Mouse (Mus musculus) urinary bladder, postnatal 14 days (tissue): ENCODE data around the gene Fuk.
"Not testable (repeated sequence)": the region's sequence is repeated elsewhere in the genome, so short reads cannot be mapped to it uniquely, and the experiment has no call there.

Experiments
- DNase-seq: peaks from one replicate; pipeline ENCODE4 v3.0.0; 2021; ENCODE audit warnings: low spot score

Fuk gene

DNA sequence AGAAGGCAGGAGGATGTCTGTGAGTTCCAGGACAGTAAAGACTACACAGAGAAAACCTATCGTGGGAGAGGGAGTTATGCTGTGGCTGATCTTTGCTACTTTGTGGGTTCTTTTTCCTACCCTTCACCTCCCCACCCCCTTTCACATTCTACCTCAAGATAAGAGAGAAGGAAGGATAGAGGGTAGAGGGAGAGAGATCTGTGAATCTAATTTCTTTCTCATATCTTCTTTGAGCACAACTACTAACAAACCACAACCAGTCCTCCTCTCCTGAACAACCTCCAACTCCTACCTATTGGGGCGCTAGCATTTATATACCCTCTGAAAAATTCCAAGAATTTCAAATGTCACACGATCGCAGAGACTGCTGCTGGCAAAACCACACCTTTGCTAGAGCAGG is 24.4 kb downstream of the Fuk start:
- no peak for DNase-seq

DNA sequence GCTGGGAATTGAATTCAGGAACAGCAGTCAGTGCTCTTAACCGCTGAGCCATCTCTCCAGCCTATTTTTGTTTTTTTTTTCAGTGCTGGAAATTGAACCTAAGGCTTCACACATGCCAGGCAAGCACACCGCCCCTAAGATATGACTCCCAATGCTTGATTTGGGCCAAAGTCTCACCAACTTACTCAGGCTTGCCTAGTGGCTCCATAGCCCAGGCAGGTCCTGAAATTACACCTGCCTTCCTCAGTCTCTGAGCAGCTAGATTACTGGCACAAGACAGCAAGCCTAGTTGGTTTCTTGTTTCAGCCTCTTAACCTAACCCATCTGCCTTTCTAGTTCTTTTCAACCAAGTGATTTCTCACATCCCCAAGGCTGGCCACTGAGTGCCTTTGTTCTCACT is 31.8 kb downstream of the Fuk start:
- no peak for DNase-seq

DNA sequence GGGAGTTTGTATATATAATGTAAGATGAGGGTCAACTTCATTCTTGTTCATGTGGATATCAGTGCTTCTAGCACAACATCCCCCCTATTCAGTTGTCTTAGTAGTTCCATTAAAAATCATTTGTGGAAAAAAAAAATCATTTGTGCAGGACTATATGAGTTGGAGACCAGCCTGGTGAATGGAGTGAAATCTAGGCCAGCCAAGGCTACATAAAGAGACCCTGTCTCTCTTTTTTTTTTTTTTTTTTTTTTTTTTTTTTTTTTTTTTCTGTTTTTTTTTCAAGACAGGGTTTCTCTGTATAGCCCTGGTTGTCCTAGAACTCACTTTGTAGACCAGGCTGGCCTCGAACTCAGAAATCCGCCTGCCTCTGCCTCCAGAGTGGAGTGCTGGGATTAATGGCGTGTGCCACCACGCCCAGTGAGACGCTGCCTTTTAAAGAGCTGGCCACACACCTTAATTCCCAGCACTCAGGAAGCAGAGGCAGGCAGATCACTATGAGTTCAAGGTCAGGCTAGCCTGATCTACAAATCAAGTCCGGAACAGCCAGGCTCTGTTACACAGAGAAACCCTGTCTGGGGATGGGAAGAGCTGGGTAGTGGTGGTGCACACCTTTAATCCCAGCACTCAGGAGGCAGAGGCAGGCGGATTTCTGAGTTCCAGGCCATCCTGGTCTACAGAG is 40.8 kb downstream of the Fuk start:
- DNase-seq, result not testable (repeated sequence)

DNA sequence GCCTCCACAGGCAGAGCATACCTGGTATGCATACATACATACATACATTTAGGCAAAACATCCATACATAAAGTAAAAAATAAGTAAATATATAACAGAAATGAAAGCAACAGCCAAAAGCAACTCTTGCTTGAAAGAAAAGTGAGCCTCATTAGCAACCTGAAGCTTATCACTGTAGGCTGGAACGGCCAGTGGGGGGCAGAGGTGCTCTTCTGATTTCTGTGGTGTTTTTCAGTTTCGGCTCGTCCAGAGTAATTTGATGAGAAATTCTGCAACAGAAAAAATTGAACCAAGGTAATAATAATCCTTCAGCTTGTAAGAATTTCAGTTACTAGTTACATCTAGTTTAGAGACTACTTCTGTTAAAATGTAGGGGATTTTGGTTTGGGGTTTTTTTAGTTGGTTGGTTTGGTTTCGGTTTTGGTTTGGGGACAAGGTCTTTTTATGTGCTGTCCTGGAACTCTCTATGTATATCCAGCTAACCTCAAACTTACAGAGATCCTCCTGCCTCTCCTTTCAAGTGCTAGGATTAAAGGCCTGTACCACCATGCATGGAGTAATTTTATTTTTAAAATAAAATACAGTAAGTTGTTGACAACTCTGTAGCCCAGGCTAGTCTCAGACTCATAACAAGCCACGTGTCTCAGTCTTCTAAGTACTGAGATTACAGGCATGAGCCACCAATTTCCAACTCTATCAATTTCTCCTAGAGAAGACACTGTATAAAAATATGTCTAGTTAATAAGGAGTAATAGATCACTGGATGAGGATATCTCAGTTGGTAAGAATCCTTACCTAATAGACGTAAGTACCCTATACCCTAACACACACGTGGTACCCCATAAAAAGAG is 42.4 kb downstream of the Fuk start:
- DNase-seq, result no peak

DNA sequence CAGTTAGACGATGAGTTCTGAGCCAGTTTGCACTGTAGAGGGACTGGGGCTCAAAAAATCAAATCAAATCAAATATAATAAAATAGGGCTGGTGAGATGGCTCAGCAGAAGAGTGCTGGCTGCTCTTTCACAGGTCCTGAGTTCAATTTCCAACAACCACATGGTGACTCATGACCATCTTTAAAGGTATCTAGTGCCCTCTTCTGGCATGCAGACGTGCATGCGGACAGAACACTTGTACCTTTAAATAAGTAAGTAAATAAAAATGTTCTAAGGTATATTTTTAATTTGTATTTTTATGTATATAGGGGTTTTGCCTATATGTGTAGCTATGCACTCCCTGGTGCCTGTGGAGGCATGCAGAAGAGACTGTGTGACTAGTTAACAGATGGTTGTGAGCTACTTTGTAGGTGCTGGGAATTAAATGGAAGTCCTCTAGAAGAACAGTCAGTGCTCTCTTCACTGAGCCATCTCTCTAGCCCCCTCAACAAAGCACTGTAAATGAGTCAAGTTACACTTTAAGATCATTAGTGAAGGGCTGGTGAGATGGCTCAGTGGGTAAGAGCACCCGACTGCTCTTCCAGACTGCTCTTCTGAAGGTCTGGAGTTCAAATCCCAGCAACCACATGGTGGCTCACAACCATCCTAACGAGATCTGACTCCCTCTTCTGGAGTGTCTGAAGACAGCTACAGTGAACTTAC is 45.4 kb downstream of the Fuk start:
- DNase-seq, result no peak

DNA sequence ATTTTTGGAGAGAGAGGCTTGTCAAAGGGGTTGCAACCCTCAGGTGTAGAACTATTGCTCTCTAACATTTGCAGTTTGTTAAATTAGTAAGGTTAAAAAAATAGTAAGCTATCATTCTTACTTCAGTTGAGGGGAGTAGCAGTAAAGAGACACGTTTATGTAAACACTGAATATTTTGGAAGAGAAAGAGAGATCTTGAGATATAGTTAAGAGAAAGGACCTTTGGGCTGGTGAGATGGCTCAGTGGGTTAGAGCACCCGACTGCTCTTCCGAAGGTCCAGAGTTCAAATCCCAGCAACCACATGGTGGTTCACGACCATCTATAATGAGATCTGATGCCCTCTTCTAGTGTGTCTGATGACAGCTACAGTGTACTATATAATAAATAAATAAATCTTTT is 46.2 kb downstream of the Fuk start:
- not testable (repeated sequence) for DNase-seq

DNA sequence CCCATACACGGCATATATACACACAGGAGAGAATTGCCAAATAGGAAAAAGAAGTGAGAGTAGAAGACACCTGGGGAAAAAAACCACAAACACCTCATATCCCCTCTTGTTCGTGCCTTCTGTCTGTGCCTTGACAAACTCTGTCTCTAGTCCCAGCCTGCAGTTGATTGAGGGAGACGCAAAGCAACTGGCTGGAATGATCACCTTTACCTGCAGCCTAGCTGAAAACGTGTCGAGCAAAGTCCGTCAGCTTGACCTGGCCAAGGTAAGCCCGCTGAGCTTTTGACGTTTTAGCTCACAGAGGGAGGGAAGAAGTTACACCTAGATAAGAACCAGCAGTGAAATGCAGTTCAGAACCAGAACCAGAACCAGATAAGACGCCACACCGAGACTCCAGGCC is 51.1 kb downstream of the Fuk start:
- no peak for DNase-seq

DNA sequence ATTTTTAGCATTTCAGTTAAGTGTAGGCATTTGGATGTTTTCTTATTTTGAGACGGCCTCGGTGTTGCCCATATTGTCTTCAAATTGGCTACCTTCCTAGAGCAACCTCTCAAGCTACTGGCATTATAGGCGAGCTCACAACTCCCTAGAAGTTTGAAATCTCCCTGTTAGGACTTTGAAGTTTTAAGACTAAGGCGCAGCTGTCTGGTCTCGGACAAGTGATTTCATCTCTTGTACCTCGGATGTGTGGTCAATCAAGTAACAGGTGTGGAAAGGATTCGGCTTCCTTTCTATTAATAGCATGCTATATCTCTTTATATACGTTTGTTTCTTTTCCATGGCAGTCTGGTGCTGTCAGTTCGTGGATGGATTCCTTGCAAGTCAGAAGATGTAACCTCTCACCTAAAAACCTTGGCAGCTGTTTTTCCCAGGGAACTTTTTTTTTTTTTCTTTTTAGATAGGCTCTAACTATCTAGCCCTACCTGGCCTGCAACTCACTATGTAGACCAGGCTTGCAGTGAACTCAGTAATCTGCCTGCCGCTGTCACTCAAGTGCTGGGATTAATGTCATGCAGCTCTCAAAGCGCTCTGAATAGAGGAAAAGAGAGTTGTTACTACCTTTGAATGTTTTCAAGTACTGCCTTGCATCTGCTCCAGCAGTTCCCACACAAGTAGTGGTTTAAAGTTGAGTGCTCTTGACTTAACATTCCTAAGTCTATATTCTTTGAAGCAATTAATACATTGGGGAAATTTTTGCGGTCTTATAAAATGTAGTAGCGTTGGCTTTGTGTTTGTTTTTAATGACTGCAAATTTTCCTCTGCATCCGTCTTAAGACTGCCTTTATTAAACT is 54.4 kb downstream of the Fuk start:
- DNase-seq, result no peak

DNA sequence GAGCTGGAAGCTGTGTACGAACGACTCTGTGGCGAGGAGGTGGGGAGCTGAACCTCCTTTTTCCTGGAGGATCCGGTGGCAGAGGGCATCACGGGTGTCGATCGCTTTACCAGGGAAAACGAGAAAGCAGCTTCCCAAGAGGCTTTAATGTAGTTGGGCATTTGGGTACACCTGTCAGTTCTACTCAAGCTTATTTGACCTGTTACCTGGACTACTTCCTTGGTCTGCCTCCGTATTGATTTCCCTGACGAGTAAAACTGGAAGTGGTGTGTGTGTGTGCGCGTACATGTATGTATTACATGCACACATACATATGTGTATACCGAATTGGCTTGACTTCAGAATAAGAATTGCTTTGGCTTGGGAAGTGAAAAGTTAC is 55.1 kb downstream of the Fuk start:
- no peak for DNase-seq

DNA sequence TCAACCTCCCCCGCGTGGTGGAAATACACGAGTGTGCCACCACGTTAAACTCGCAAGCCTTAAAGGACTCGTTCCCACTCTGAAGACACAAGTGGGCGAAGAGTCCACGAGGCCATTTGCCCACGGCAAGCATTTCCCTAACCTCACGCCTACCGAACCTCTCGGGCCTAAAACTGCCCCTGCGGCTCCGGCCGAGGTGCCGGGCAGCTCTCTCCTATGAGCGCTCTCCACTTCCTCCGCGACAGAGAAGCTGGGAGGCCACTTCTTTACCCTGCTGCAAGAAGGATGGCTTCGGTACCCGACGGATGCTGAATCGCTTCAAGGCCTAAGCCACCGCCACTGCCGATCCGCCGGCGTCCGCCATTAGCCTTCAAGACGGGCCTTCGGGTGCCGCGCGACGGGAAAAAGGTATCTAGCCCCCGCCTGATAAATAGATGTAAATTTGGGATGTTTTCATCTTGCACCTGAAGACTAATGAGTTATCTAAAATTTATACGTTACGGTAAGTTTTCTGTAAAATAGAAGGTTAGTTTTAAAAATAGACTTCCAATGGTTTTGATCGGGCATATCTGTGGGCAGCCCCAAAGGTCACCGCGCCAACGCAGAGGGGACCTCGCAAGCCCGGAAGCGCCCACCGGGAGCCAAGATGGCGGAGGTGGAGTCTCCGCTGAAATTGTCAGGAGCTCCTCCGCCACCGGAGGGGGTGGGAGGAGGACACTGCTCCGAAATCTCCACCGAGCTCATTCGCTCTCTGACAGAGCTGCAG is 55.7 kb downstream of the Fuk start, which contains the start of the genes Cog4 and Sf3b3:
Gene Cog4, plus strand, starts transcription at position 196 of the 766 bp plus-strand sequence.
Gene Sf3b3, minus strand, starts transcription at position 383 of the 766 bp plus-strand sequence.
- DNase-seq, result peak; percentile 83

DNA sequence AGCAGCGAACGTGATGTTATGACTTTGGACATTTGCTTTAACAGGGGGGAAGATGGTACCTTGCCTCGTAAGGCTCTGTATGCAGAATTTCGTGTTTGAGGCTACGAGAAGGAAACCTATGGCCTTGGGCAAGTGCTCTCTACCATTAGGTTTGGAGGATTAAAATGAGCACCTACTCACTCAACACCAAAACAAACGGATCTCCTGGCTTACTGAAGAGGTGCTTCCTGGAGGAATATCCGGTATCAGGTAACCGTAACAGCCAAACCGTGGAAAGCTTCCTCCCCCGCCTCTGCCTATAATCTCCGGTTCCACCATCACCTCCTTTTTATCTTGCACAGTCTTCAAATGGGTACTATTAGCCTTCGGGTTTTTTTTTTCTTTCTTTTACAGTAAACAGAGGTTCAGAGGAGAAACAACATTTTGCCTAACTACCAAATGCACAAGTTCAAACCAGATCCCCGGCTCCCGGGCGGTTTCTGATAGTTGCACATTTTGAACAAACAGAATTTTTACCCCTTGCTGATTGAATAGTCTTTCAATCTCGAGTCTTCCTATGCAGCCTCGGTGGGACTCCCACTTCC is 56.4 kb downstream of the Fuk start:
- no peak for DNase-seq

DNA sequence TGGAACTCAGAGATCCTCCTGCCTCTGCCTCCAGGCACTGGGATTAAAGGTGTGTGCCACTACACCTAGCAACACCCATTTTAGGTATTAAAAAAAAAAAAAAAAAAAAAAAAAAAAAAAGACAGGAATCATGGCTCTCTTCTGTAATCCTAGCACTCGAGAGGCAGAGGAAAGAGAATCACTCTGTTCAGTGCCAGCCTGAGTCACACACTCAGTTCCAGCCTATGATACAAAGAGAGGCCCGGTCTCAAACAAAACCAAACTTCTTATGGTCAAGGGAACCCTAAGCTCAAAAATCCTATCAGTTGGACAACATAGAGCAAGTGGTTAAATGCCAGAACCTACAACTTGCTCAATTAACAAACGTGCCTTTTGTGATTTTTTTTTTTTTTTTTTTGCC is 57.3 kb downstream of the Fuk start:
- no peak for DNase-seq

DNA sequence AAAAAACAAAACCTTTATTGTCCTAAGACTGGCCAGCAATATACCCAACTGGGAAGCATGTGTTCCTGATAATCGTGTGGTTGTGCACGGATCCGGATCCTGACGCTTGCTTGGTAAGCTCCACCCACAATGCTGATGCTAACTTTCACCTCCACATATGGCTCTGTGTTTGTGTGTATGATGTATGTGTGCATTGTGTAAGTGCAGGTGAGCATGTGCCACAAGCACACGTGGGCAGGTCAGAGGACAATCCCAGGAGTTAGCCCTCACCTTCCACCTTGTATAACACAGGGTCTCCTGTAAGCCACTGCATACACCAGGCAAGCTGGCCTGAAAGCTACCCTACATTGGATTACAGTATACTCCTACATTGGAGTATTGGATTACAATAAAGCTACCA is 59.1 kb downstream of the Fuk start:
- DNase-seq, result no peak

DNA sequence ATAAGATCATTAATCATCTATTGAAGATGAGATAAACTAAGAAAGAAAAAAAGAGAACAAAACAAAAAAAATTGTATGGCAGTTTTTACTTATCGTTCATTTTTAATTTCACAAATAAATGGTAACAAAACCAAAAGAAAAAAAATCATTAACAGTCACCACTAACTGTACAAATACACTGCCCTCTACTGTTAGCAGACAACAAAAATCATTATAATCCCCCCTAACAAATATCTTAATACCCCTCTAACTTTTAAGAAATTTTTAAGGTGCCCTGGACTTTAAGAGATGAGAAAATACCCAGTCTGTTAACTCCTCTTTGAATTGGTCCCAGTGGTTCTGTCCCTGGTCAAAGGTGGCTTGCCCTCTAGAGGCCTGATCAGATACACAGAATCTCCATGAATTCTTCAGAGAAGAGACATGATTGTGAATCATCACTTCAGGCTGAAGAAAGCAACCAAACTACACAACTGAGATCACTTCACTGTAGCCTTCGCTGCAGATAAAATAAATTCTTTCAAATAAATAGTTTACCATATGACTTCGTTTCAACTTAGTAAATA is 60.2 kb downstream of the Fuk start:
- no peak for DNase-seq
